Mouse (Mus musculus) cerebellum, adult 2 months (tissue): ENCODE data around the gene Palm2.

Experiments
- CTCF ChIP-seq: fragments of 200-500 bp; IDR thresholded peaks from 2 replicates; pipeline ENCODE4 v1.5.1; 2011; ENCODE audit warnings: low read depth, mild to moderate bottlenecking, control low read depth, low read length, moderate library complexity, borderline replicate concordance; ENCODE audit not compliant: insufficient read depth
- POLR2A ChIP-seq: fragments of 200-500 bp; IDR thresholded peaks from 2 replicates; pipeline ENCODE4 v1.6.1; 2011; ENCODE audit warnings: low read length, control low read depth, borderline replicate concordance; ENCODE audit not compliant: insufficient read depth

GRCm38 (mm10) chr4:57717354-57717753, 283.3 kb downstream of the Palm2 start, which contains the start of gene Akap2:
- no peak for TF ChIP-seq POLR2A
- no peak for TF ChIP-seq CTCF
